Mouse (Mus musculus): ENCODE data around the gene Cdh13. TPM values are rescaled to one million over a fixed set of nuclear protein-coding genes. Genes with fewer than 3 reads are reported as not detected.

The Cdh13 gene
- polyA plus RNA-seq, 1 experiment from 2014 or later: 159 TPM

DNA sequence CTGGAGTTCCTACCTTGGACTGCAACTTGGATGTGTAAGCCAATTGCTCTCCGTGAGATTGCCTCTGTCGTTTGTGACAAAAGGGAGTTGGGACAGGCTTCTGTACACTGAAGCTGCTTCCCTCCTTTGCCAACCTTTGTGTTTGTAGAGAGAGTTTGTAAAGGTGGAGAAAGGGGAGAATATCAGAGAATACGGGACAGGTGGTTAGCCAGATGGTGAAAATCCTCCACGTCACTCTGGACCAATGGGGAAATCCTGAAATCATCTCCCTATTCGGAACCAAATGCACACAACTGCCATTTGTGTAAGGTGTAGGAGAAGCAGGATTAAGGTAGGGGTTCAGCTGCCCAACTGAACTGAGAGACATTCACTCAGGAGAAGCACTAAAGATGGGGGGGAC is 721.3 kb downstream of the Cdh13 start:
- 85% methylated on average over 5 of the region's 5 CpGs for WGBS
- no peaks in the 10 kb centered on the region for H3K27me3 ChIP-seq (ENCODE audit: control insufficient read depth, insufficient read depth, low read depth, low read length)
- H3K4me1 ChIP-seq (ENCODE audit: control insufficient read depth, insufficient read depth, low read length): no peaks in the 10 kb centered on the region
- H3K4me3 ChIP-seq (ENCODE audit: low read depth, low read length): no peak overlapping the region
- H3K9me3 ChIP-seq (replicated peaks; ENCODE audit: control insufficient read depth, low read length, poor library complexity, severe bottlenecking): no peaks in the 10 kb centered on the region
- no peak overlapping the region for H3K9ac ChIP-seq (ENCODE audit: low read depth, low read length)
- H3K36me3 ChIP-seq (ENCODE audit: control insufficient read depth, insufficient read depth, low read length): no peaks in the 10 kb centered on the region
- no peak overlapping the region for H3K4me2 ChIP-seq (ENCODE audit: low read length)
- no peak for ATAC-seq
- no peak overlapping the region for H3K27ac ChIP-seq (ENCODE audit: low read length)

DNA sequence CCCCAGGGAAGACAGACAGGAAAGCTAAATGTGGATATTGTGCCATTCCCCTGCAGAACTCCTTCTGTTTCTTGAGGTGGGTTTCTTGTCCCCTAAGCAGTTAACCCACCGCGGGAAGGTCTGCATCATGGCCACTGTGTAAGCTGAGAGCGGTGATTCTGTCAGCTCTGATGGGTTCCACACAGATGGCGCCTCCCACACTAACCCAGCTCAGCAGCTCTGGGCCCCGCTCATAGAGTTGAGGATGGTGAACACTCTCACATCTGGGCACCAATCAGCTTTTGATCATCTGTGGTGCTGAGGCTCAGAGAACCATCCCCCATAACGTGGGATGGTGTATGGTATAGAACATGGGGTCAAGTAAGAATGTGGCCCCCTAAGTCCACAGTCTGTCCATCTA is 735.1 kb downstream of the Cdh13 start:
- no peak overlapping the region for H3K4me3 ChIP-seq (ENCODE audit: low read depth, low read length)
- no peaks in the 10 kb centered on the region for H3K9me3 ChIP-seq (replicated peaks; ENCODE audit: control insufficient read depth, low read length, poor library complexity, severe bottlenecking)
- H3K4me2 ChIP-seq (ENCODE audit: low read length): no peak overlapping the region
- peaks cover 6% of the 10 kb centered on the region; the same call in 1 of the 2 replicates for H3K4me1 ChIP-seq (ENCODE audit: control insufficient read depth, insufficient read depth, low read length)
- WGBS: 88% methylated on average over 6 of the region's 6 CpGs
- H3K27ac ChIP-seq (ENCODE audit: low read length): no peak overlapping the region
- no peak overlapping the region for H3K9ac ChIP-seq (ENCODE audit: low read depth, low read length)
- ATAC-seq: no peak
- no peaks in the 10 kb centered on the region for H3K27me3 ChIP-seq (ENCODE audit: control insufficient read depth, insufficient read depth, low read depth, low read length)
- H3K36me3 ChIP-seq (ENCODE audit: control insufficient read depth, insufficient read depth, low read length): no peaks in the 10 kb centered on the region

DNA sequence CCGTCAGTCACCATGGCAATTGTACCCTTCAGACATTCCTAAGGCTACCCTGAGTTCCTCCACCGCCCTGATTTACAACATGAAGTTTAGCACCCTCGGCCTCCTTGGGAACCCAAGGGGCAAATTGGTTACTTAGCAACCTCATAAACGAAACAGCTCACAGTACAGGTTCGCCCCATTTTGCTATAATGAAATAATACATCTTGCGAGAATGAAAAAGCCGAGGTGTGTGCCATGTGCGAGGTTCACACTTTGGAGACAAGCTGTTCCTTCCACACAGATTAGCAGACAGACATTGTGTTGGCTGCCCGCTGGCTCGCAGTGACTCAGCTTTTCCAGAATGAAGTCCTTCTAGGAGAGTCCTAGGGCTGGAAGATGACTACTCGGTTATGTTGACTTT is 737.2 kb downstream of the Cdh13 start:
- H3K9ac ChIP-seq (ENCODE audit: low read depth, low read length): no peak overlapping the region
- no peaks in the 10 kb centered on the region for H3K9me3 ChIP-seq (replicated peaks; ENCODE audit: control insufficient read depth, low read length, poor library complexity, severe bottlenecking)
- no peak overlapping the region for H3K27ac ChIP-seq (ENCODE audit: low read length)
- 0 out of 2 replicates have a peak, but pooled peaks have one; percentile 14 for ATAC-seq
- H3K27me3 ChIP-seq (ENCODE audit: control insufficient read depth, insufficient read depth, low read depth, low read length): no peaks in the 10 kb centered on the region
- no peak overlapping the region for H3K4me2 ChIP-seq (ENCODE audit: low read length)
- WGBS: 56% methylated on average over 11 of the region's 11 CpGs
- H3K36me3 ChIP-seq (ENCODE audit: control insufficient read depth, insufficient read depth, low read length): no peaks in the 10 kb centered on the region
- H3K4me1 ChIP-seq (ENCODE audit: control insufficient read depth, insufficient read depth, low read length): peaks cover 6% of the 10 kb centered on the region; the same call in 1 of the 2 replicates
- H3K4me3 ChIP-seq (ENCODE audit: low read depth, low read length): no peak overlapping the region

DNA sequence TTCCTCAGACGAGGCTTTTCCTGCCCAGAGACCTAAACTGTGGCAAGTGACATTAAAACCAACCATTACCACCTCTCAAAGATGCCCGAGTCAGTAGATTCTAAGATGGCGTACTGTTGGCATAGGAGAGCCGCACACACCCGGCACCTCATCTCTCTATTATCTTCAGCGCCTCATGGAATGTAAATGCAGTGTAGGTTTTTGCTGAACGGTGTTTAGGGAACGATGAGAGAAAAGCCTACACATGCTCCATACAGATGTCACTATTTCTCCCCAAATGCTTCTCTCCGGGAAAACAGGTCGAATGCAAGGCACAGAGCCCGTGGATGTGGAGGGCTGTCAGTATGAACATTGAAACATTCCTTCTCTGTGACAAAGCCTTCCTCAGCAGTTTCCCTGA is 737.9 kb downstream of the Cdh13 start:
- H3K4me1 ChIP-seq (ENCODE audit: control insufficient read depth, insufficient read depth, low read length): peaks cover 6% of the 10 kb centered on the region; the same call in 1 of the 2 replicates
- H3K4me3 ChIP-seq (ENCODE audit: low read depth, low read length): no peak overlapping the region
- H3K9me3 ChIP-seq (replicated peaks; ENCODE audit: control insufficient read depth, low read length, poor library complexity, severe bottlenecking): no peaks in the 10 kb centered on the region
- H3K4me2 ChIP-seq (ENCODE audit: low read length): no peak overlapping the region
- no peak overlapping the region for H3K27ac ChIP-seq (ENCODE audit: low read length)
- ATAC-seq: no peak
- H3K27me3 ChIP-seq (ENCODE audit: control insufficient read depth, insufficient read depth, low read depth, low read length): no peaks in the 10 kb centered on the region
- 90% methylated on average over 11 of the region's 11 CpGs for WGBS
- no peak overlapping the region for H3K9ac ChIP-seq (ENCODE audit: low read depth, low read length)
- H3K36me3 ChIP-seq (ENCODE audit: control insufficient read depth, insufficient read depth, low read length): no peaks in the 10 kb centered on the region

DNA sequence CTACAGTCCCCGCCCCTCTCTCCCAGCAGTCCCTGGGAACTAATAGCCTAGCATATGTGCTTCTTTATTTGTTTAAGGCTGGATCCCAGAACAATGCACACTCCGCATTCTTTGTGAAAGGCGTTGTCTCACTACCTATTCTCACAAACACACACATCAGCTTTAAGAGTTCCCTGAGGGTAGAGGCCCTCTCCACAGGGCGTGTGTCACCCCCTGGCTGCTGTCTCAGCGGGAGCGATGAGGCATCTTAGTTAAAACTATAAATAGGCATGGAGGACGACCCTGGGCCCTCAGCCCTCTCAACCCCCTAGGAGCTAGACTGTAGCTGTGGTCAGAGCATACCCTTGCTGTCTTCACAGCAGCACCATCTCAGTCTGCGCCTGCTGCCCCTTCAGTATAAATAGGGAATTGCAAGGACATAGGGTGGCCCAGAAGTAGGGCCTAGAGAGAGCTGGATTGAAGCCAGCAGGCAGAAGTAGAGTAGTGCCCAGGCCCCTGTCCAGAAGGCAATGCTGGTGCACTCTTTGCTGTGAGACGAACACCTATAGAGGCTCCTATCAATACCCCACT is 738.9 kb downstream of the Cdh13 start:
- 65% methylated on average over 9 of the region's 9 CpGs for WGBS
- Histone ChIP-seq H3K9ac (ENCODE audit: low read depth, low read length) (no peak overlapping the region), H3K4me3 (ENCODE audit: low read depth, low read length) (no peak overlapping the region), H3K4me1 (ENCODE audit: control insufficient read depth, insufficient read depth, low read length) (peaks cover 6% of the 10 kb centered on the region; the same call in 1 of the 2 replicates), H3K36me3 (ENCODE audit: control insufficient read depth, insufficient read depth, low read length) (no peaks in the 10 kb centered on the region), H3K27ac (ENCODE audit: low read length) (no peak overlapping the region), H3K9me3 (replicated peaks; ENCODE audit: control insufficient read depth, low read length, poor library complexity, severe bottlenecking) (no peaks in the 10 kb centered on the region), H3K4me2 (ENCODE audit: low read length) (no peak overlapping the region), H3K27me3 (ENCODE audit: control insufficient read depth, insufficient read depth, low read depth, low read length) (no peaks in the 10 kb centered on the region)
- ATAC-seq: no peak

DNA sequence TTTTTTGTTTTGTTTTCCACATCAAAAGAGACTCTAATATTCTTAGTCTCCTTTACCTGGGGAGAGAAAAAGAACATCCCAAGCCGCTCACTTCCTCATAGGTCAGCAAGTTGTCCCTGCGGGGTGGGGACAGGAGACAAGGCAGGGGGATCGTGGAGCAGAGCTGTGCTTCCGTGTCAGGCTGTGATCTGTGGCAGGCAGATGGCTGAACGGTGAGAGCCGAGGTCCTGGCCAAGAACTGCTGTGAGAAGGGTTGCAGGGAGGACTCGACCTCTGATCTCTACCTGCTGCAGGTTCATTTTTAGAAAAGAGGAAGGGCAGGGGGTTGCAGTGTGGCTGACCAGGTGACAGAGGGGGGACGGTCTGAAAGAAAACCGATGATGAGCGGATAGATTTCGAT is 749.9 kb downstream of the Cdh13 start:
- ATAC-seq: no peak
- no peaks in the 10 kb centered on the region for H3K9me3 ChIP-seq (replicated peaks; ENCODE audit: control insufficient read depth, low read length, poor library complexity, severe bottlenecking)
- H3K4me3 ChIP-seq (ENCODE audit: low read depth, low read length): no peak overlapping the region
- H3K9ac ChIP-seq (ENCODE audit: low read depth, low read length): no peak overlapping the region
- H3K27me3 ChIP-seq (ENCODE audit: control insufficient read depth, insufficient read depth, low read depth, low read length): no peaks in the 10 kb centered on the region
- no peak overlapping the region for H3K27ac ChIP-seq (ENCODE audit: low read length)
- 87% methylated on average over 11 of the region's 11 CpGs for WGBS
- no peaks in the 10 kb centered on the region for H3K4me1 ChIP-seq (ENCODE audit: control insufficient read depth, insufficient read depth, low read length)
- H3K36me3 ChIP-seq (ENCODE audit: control insufficient read depth, insufficient read depth, low read length): no peaks in the 10 kb centered on the region
- H3K4me2 ChIP-seq (ENCODE audit: low read length): no peak overlapping the region

DNA sequence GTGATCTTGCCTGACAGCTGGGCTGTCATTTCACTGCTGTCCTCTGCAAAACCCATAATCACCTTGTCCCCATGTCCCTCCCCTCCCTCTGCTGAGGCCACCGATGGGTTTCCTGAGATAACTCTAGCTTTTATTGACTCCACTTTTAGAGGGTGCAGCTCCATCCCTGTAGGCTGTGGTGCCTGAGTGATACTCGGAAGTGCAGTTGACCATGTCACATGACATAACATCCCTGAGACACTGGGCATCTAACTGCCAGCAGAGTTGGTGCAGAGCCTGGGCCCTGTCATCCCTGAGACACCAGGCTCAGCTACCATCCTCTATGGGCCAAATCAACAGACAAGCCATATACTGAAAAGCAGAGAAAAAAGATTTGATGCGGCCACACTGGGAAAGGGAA is 750.5 kb downstream of the Cdh13 start:
- no peak overlapping the region for H3K9ac ChIP-seq (ENCODE audit: low read depth, low read length)
- WGBS: 87% methylated on average over 3 of the region's 3 CpGs
- no peak overlapping the region for H3K4me2 ChIP-seq (ENCODE audit: low read length)
- H3K27me3 ChIP-seq (ENCODE audit: control insufficient read depth, insufficient read depth, low read depth, low read length): no peaks in the 10 kb centered on the region
- no peaks in the 10 kb centered on the region for H3K4me1 ChIP-seq (ENCODE audit: control insufficient read depth, insufficient read depth, low read length)
- H3K4me3 ChIP-seq (ENCODE audit: low read depth, low read length): no peak overlapping the region
- H3K36me3 ChIP-seq (ENCODE audit: control insufficient read depth, insufficient read depth, low read length): no peaks in the 10 kb centered on the region
- no peak for ATAC-seq
- H3K9me3 ChIP-seq (replicated peaks; ENCODE audit: control insufficient read depth, low read length, poor library complexity, severe bottlenecking): no peaks in the 10 kb centered on the region
- H3K27ac ChIP-seq (ENCODE audit: low read length): no peak overlapping the region

DNA sequence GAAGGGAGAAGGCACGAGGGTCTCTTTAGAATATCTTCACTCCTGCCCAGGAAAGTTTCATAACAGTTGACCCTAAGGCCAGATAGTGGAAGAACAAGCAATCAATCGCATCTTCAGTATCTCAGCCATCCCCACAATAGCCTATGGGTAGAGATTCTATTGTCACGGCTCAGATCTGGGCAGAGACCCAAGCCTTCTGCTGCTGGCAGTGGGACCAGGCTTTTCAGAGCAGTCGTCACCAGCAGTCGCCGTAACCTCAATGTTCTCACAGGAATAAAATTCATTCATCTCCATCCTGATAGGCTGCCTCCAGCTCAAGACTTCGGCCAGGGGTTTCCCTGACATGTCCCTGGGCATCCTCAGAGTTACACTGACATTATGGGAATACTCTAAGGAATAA is 751.6 kb downstream of the Cdh13 start:
- no peaks in the 10 kb centered on the region for H3K4me1 ChIP-seq (ENCODE audit: control insufficient read depth, insufficient read depth, low read length)
- H3K4me3 ChIP-seq (ENCODE audit: low read depth, low read length): no peak overlapping the region
- 81% methylated on average over 7 of the region's 7 CpGs for WGBS
- no peaks in the 10 kb centered on the region for H3K27me3 ChIP-seq (ENCODE audit: control insufficient read depth, insufficient read depth, low read depth, low read length)
- peaks cover 3% of the 10 kb centered on the region; the same call in 1 of the 2 replicates for H3K9me3 ChIP-seq (replicated peaks; ENCODE audit: control insufficient read depth, low read length, poor library complexity, severe bottlenecking)
- H3K4me2 ChIP-seq (ENCODE audit: low read length): no peak overlapping the region
- no peak for ATAC-seq
- H3K36me3 ChIP-seq (ENCODE audit: control insufficient read depth, insufficient read depth, low read length): no peaks in the 10 kb centered on the region
- H3K27ac ChIP-seq (ENCODE audit: low read length): no peak overlapping the region
- H3K9ac ChIP-seq (ENCODE audit: low read depth, low read length): no peak overlapping the region

DNA sequence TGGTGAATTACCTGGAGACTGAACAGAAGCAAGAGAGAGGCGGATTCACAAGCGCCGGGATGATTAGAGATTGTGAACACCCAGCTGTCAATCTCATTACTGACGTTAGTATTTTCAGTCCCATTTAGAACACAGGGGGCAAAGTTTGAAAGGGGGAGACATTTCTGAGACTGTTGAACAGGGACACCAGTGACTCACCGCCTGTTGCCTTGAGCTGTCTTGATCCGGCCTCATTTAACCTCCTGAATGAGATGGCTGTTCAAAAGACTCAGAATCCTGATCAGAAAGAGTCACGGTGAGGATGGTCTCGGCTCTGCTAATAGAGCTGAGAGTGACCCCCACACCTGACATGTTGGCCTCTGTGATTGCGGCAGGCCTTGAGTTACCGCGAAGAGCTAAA is 754.0 kb downstream of the Cdh13 start:
- Histone ChIP-seq H3K36me3 (ENCODE audit: control insufficient read depth, insufficient read depth, low read length) (no peaks in the 10 kb centered on the region), H3K9ac (ENCODE audit: low read depth, low read length) (no peak overlapping the region), H3K27me3 (ENCODE audit: control insufficient read depth, insufficient read depth, low read depth, low read length) (no peaks in the 10 kb centered on the region), H3K4me1 (ENCODE audit: control insufficient read depth, insufficient read depth, low read length) (no peaks in the 10 kb centered on the region), H3K4me3 (ENCODE audit: low read depth, low read length) (no peak overlapping the region), H3K27ac (ENCODE audit: low read length) (no peak overlapping the region), H3K9me3 (replicated peaks; ENCODE audit: control insufficient read depth, low read length, poor library complexity, severe bottlenecking) (peaks cover 3% of the 10 kb centered on the region; the same call in 1 of the 2 replicates), H3K4me2 (ENCODE audit: low read length) (no peak overlapping the region)
- no peak for ATAC-seq
- WGBS: 79% methylated on average over 11 of the region's 11 CpGs

Measured in midbrain, embryonic 16.5 days (tissue).